Mouse (Mus musculus) urinary bladder, postnatal 10 days (tissue): ENCODE data around the gene Cct5.

ENCODE experiments used
- DNase-seq: peaks from one replicate; pipeline ENCODE4 v3.0.0; 2022; ENCODE audit warnings: low spot score

Cct5 gene

GRCm38 (mm10) chr15:31601646-31602374 lies at the start of gene Cct5, which contains the start of gene Fam173b:
TSS of gene Cct5 (minus strand) at chr15:31601804.
TSS of gene Fam173b (plus strand) at chr15:31601852.
- DNase-seq = peak; percentile 98

- DNase-seq = no peak
Observed at GRCm38 (mm10) chr15:31650821-31651220, 49.2 kb upstream of the Cct5 start.

GRCm38 (mm10) chr15:31649691-31650090 lies 48.1 kb upstream of the Cct5 start:
- no peak for DNase-seq

- no peak for DNase-seq
Observed at GRCm38 (mm10) chr15:31647851-31648569, 46.4 kb upstream of the Cct5 start.

GRCm38 (mm10) chr15:31647225-31647624 lies 45.6 kb upstream of the Cct5 start:
- no peak for DNase-seq

GRCm38 (mm10) chr15:31636091-31636595 lies 34.5 kb upstream of the Cct5 start:
- no peak for DNase-seq

GRCm38 (mm10) chr15:31634582-31634981 lies 33.0 kb upstream of the Cct5 start:
- DNase-seq = no peak

- DNase-seq = no peak
Observed at GRCm38 (mm10) chr15:31632478-31632877, 30.9 kb upstream of the Cct5 start.

- no peak for DNase-seq
Observed at GRCm38 (mm10) chr15:31631396-31631858, 29.8 kb upstream of the Cct5 start.

GRCm38 (mm10) chr15:31629556-31629955 lies 28.0 kb upstream of the Cct5 start:
- DNase-seq = no peak

- no peak for DNase-seq
Observed at GRCm38 (mm10) chr15:31628180-31628579, 26.6 kb upstream of the Cct5 start.

- no peak for DNase-seq
Observed at GRCm38 (mm10) chr15:31627277-31628154, 25.9 kb upstream of the Cct5 start.

- no peak for DNase-seq
Observed at GRCm38 (mm10) chr15:31619521-31619920, 17.9 kb upstream of the Cct5 start.

- DNase-seq = no peak
Observed at GRCm38 (mm10) chr15:31617261-31617660, 15.7 kb upstream of the Cct5 start.

GRCm38 (mm10) chr15:31614666-31615065 lies 13.1 kb upstream of the Cct5 start:
- DNase-seq = no peak

- no peak for DNase-seq
Observed at GRCm38 (mm10) chr15:31613826-31614453, 12.3 kb upstream of the Cct5 start.

GRCm38 (mm10) chr15:31611976-31612375 lies 10.4 kb upstream of the Cct5 start:
- DNase-seq = no peak

- no peak for DNase-seq
Observed at GRCm38 (mm10) chr15:31611027-31611426, 9.4 kb upstream of the Cct5 start.

- DNase-seq = no peak
Observed at GRCm38 (mm10) chr15:31606821-31607220, 5.2 kb upstream of the Cct5 start.

- DNase-seq = no peak
Observed at GRCm38 (mm10) chr15:31603113-31603512, 1.5 kb upstream of the Cct5 start.

- no peak for DNase-seq
Observed at GRCm38 (mm10) chr15:31602426-31602825, 822 bp upstream of the Cct5 start.

GRCm38 (mm10) chr15:31601279-31601645 lies 342 bp downstream of the Cct5 start:
- no peak for DNase-seq
